ENCODE assay signal across 9 mouse cellular contexts in genomic region chr11:20829993-20830685, GRCm38 (mm10). TPM values are rescaled to one million over a fixed set of nuclear protein-coding genes. Genes with fewer than 3 reads are reported as not detected.
DNase-seq lines count a peak whose midpoint lies in the region; ATAC-seq and TF ChIP-seq lines count a peak whose summit lies in the region.
"Had no signal": no experiment of that assay in that cellular context is flagged by ENCODE, and none has a peak within 500 bp of the region (broad histone marks: within the 10 kb centered on the region; RNA-seq: fewer than 3 reads in every experiment).

No protein-coding gene starts in this region.

- no peak for TF ChIP-seq CTCF in liver, postnatal 0 days (IDR thresholded peaks at IDR 0.05; ENCODE audit: low read depth)
- TF ChIP-seq CTCF in olfactory bulb, adult 2 months (IDR thresholded peaks at IDR 0.05; ENCODE audit: insufficient read depth, low read depth, low read length), result no peak

- DNase-seq in cerebellum, adult 9-11 months, result peak; percentile 47
- DNase-seq in cerebellum, adult 8-10 months, result no peak
- peak; percentile 60 for DNase-seq in embryonic facial prominence, embryonic 11.5 days (ENCODE audit: low spot score)
- peak; percentile 47 for DNase-seq in hindlimb bud, embryonic 11.5 days (ENCODE audit: extremely low spot score, low read depth, low spot score)
- no peak for DNase-seq in liver, postnatal 0 days
- DNase-seq in adrenal gland, postnatal 10 days, result no peak

- ATAC-seq in CD4-positive, CD25-positive, alpha-beta regulatory T cell, adult 4 months, result peak; percentile 58
- ATAC-seq in embryonic facial prominence, embryonic 11.5 days (replicated peaks; ENCODE audit: insufficient number of reproducible peaks, low FRiP score, low TSS enrichment, low read depth), result no peak; the same call in none of the 2 replicates
- ATAC-seq in liver, postnatal 0 days, result no peak

- peak overlapping the region; percentile 90 for H3K4me3 ChIP-seq in embryonic facial prominence, embryonic 11.5 days (ENCODE audit: low read depth, low read length)
- peak overlapping the region; percentile 86 for H3K4me3 ChIP-seq in liver, postnatal 0 days (ENCODE audit: low read depth, low read length)
- H3K4me3 ChIP-seq in olfactory bulb, adult 2 months (ENCODE audit: insufficient read depth, low read depth, low read length), result peak overlapping the region; percentile 77

- peak overlapping the region; percentile 90 for H3K9ac ChIP-seq in embryonic facial prominence, embryonic 11.5 days (replicated peaks; ENCODE audit: low read length)
- peak overlapping the region; percentile 90 for H3K9ac ChIP-seq in liver, postnatal 0 days (replicated peaks)

- no peaks in the 10 kb centered on the region for H3K9me3 ChIP-seq in embryonic facial prominence, embryonic 11.5 days (replicated peaks; ENCODE audit: control insufficient read depth, low read length)
- H3K9me3 ChIP-seq in liver, postnatal 0 days (ENCODE audit: low read length), result no peaks in the 10 kb centered on the region

- H3K27ac ChIP-seq in embryonic facial prominence, embryonic 11.5 days (replicated peaks; ENCODE audit: low read depth, low read length), result peak overlapping the region; percentile 65
- peak overlapping the region; percentile 91 for H3K27ac ChIP-seq in liver, postnatal 0 days (ENCODE audit: low read depth)
- peak overlapping the region; percentile 68 for H3K27ac ChIP-seq in olfactory bulb, adult 2 months (ENCODE audit: insufficient read depth, low read depth, low read length)

- peak overlapping the region; percentile 91 for H3K4me2 ChIP-seq in embryonic facial prominence, embryonic 11.5 days (ENCODE audit: low read depth, low read length)
- peak overlapping the region; percentile 85 for H3K4me2 ChIP-seq in liver, postnatal 0 days (ENCODE audit: low read depth, low read length)

- no peaks in the 10 kb centered on the region for H3K4me1 ChIP-seq in embryonic facial prominence, embryonic 11.5 days (ENCODE audit: control insufficient read depth, insufficient read depth, low read length)
- H3K4me1 ChIP-seq in liver, postnatal 0 days (ENCODE audit: insufficient read depth), result peaks cover 7% of the 10 kb centered on the region; the same call in 1 of the 2 replicates
- H3K4me1 ChIP-seq in olfactory bulb, adult 2 months (ENCODE audit: control insufficient read depth, insufficient read depth, low read length), result peaks cover 13% of the 10 kb centered on the region

- H3K36me3 ChIP-seq in embryonic facial prominence, embryonic 11.5 days (replicated peaks; ENCODE audit: control insufficient read depth, insufficient read depth, low read depth, low read length), result no peaks in the 10 kb centered on the region
- H3K36me3 ChIP-seq in liver, postnatal 0 days (replicated peaks; ENCODE audit: insufficient read depth, low read length), result peaks cover 8% of the 10 kb centered on the region

- WGBS in embryonic facial prominence, embryonic 11.5 days, result 15% methylated on average over 23 of the region's 23 CpGs
- 16% methylated on average over 23 of the region's 23 CpGs for WGBS in liver, postnatal 0 days (ENCODE audit: insufficient replicate concordance)
- 10% methylated on average over 23 of the region's 23 CpGs for WGBS in olfactory bulb, adult 2 months

- TF ChIP-seq EP300 in liver, postnatal 0 days (IDR thresholded peaks at IDR 0.05; ENCODE audit: low read depth), result no peak

- peaks cover 2% of the 10 kb centered on the region; the same call in 1 of the 2 replicates for H3K27me3 ChIP-seq in embryonic facial prominence, embryonic 11.5 days (ENCODE audit: control insufficient read depth, insufficient read depth, low read length)
- no peaks in the 10 kb centered on the region for H3K27me3 ChIP-seq in liver, postnatal 0 days (ENCODE audit: insufficient read depth, low read length)
- H3K27me3 ChIP-seq: Patski had no signal

- TF ChIP-seq POLR2A in olfactory bulb, adult 2 months (IDR thresholded peaks at IDR 0.05; ENCODE audit: insufficient read depth, low read depth, low read length), result no peak

RNA-seq across cellular contexts. Expression of gene Lgalsl, which starts 0.7 kb away (rescaled TPM):
- 1 to 10 TPM; 7.4 to 9.7 TPM for polyA plus RNA-seq in CD4-positive, CD25-positive, alpha-beta regulatory T cell, adult 4 months (2017; shearing (Covaris generic))
- polyA plus RNA-seq in embryonic facial prominence, embryonic 11.5 days (2014; fragmentation: Nextera tagmentation; extraction: Ambion mirVana), result 38.8 and 38.9 TPM in 2 replicates
- polyA plus RNA-seq in liver, postnatal 0 days (2015; fragmentation: Nextera tagmentation; extraction: Ambion mirVana), result 14.9 and 15.3 TPM in 2 replicates
- polyA plus RNA-seq in olfactory bulb, adult 2 months (2012; ENCODE audit: insufficient read depth, insufficient read length, low replicate concordance, missing spikeins), result not detected in 2 replicates
- total RNA-seq in adrenal gland, postnatal 10 days (2021), result 10 to 100 TPM; 32.1 to 39.1 TPM

Comparison
In these comparisons a context has a peak if more than half of its experiments do, and no peak if none do; other contexts are left out.
1. DNase-seq: peak in cerebellum, adult 9-11 months (single experiment), embryonic facial prominence, embryonic 11.5 days (single experiment) and hindlimb bud, embryonic 11.5 days (single experiment); none in cerebellum, adult 8-10 months (single experiment), liver, postnatal 0 days (single experiment) and adrenal gland, postnatal 10 days (single experiment).
2. Peak in every context shown above with its lines, with median percentiles within 50 percentile points of each other: H3K27ac ChIP-seq and H3K4me3 ChIP-seq.